In the genomic region with DNA sequence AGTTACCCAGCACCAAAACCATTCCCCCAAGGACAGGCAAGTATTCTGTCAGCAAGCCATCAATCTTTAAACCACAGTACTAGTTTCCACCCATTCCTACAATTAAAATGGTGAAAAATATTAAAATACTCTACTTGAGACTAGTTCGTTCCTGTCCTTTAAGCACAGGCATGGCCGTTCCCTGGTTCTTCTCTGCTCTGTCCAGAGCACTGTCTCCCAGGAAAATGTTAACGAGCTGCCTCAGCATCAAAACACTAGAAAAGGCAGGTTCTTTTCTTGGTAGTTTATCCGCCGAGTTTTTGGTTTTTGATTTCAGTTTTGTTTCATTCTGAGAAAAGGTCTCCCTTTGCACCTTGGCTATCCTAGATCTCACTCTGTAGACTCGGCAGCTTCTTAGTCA, we compare ENCODE assay signal across 17 mouse cellular contexts.
"Had no signal": no experiment of that assay in that cellular context is flagged by ENCODE, and none has a peak within 500 bp of the region (broad histone marks: within the 10 kb centered on the region; RNA-seq: fewer than 3 reads in every experiment).

No protein-coding gene starts in this region.

- H3K27me3 ChIP-seq: liver, embryonic 13.5 days; liver, embryonic 15.5 days; lung, embryonic 15.5 days; megakaryocyte, embryonic 14.5 days; midbrain, embryonic 12.5 days; neural tube, embryonic 12.5 days had no signal

- H3K27ac ChIP-seq: liver, embryonic 13.5 days; liver, embryonic 15.5 days; lung, embryonic 15.5 days; macrophage; midbrain, embryonic 12.5 days; neural tube, embryonic 12.5 days had no signal

- H3K4me1 ChIP-seq: liver, embryonic 13.5 days; liver, embryonic 15.5 days; midbrain, embryonic 12.5 days had no signal

- H3K4me3 ChIP-seq: liver, embryonic 13.5 days; liver, embryonic 15.5 days; lung, embryonic 15.5 days; megakaryocyte, embryonic 14.5 days; midbrain, embryonic 12.5 days; neural tube, embryonic 12.5 days had no signal

- H3K36me3 ChIP-seq: liver, embryonic 15.5 days had no signal

- H3K9me3 ChIP-seq: liver, embryonic 13.5 days; liver, embryonic 15.5 days; lung, embryonic 15.5 days; megakaryocyte, embryonic 14.5 days; midbrain, embryonic 12.5 days; neural tube, embryonic 12.5 days had no signal

- H3K4me2 ChIP-seq: liver, embryonic 13.5 days; liver, embryonic 15.5 days; lung, embryonic 15.5 days; midbrain, embryonic 12.5 days; neural tube, embryonic 12.5 days had no signal

- H3K9ac ChIP-seq: liver, embryonic 13.5 days; liver, embryonic 15.5 days; liver, postnatal 0 days; lung, embryonic 15.5 days; midbrain, embryonic 12.5 days; neural tube, embryonic 12.5 days had no signal

- DNase-seq: liver, embryonic 13.5 days; liver, postnatal 0 days; lung, adult 2 months; lung, postnatal 14 days; midbrain, embryonic 14.5 days; retina, postnatal 1 day; right cerebral cortex, adult 18-20 months; right cerebral cortex, postnatal 25 days; thymus, adult 18-20 months; thymus, postnatal 14 days; thymus, postnatal 36 days had no signal
